Mouse (Mus musculus): ENCODE results near the gene Pard3b.

DNA sequence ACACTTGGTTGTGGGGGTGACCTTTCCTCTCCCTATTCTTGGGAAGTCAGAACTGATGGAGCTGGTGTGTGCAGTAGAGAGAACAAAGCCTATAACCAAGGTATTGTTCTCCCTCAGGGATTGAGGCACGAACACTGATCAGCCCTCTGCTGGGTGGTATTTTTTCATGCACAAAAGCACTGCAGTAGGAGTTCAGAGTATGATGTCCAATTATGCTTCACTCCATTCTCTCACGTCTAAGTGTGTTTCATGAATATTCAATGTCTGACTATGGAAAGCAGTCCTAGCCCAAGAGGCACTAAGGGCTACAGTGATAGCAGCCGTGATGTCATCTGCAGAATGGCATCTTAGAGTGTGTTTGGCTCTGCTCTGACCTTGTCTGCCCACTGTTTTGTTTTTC, 359.1 kb downstream of the Pard3b start:
- TF ChIP-seq POLR2A (IDR thresholded peaks at IDR 0.05; ENCODE audit: low read depth, low read length) (no peak), CTCF (IDR thresholded peaks at IDR 0.05; ENCODE audit: extremely low read depth, insufficient read depth, insufficient read length, insufficient replicate concordance) (no peak)

Data from spleen, adult 2 months (tissue).